Mouse (Mus musculus): ENCODE results near the gene Fam71e2. TPM values are rescaled to one million over a fixed set of nuclear protein-coding genes. Genes with fewer than 3 reads are reported as not detected.
"Not testable (repeated sequence)": the region's sequence is repeated elsewhere in the genome, so short reads cannot be mapped to it uniquely, and the experiment has no call there.

The Fam71e2 gene
- polyA plus RNA-seq (2014; fragmentation: Nextera tagmentation; extraction: Ambion mirVana), result not detected in 2 replicates

- DNase-seq (no peak), ATAC-seq (ENCODE audit: insufficient read depth) (no peak)
- WGBS, result 74% methylated on average over 3 of the region's 5 CpGs
- Histone ChIP-seq H3K9ac (no peak within 1 kb of the TSS), H3K4me2 (no peak within 1 kb of the TSS), H3K27ac (ENCODE audit: low read depth) (no peak within 1 kb of the TSS), H3K4me1 (ENCODE audit: insufficient read depth) (no peaks in the 10 kb centered on the region), H3K27me3 (ENCODE audit: insufficient read depth, low read length) (peaks cover 5% of the 10 kb centered on the region), H3K4me3 (ENCODE audit: low read depth, low read length) (no peak within 1 kb of the TSS), H3K9me3 (ENCODE audit: low read depth, low read length) (no peaks in the 10 kb centered on the region), H3K36me3 (ENCODE audit: insufficient read depth) (no peaks in the 10 kb centered on the region)
- TF ChIP-seq CTCF (IDR thresholded peaks at IDR 0.05; ENCODE audit: low read depth), result no peak
Observed at GRCm38 (mm10) chr7:4771202-4771601, at the start of gene Fam71e2. TSS of gene Fam71e2 (minus strand) at chr7:4771302.

GRCm38 (mm10) chr7:4816559-4816958 is 45.5 kb upstream of the Fam71e2 start:
- no peak overlapping the region for H3K27ac ChIP-seq (ENCODE audit: low read depth)
- H3K4me3 ChIP-seq (ENCODE audit: low read depth, low read length), result no peak overlapping the region
- H3K36me3 ChIP-seq (ENCODE audit: insufficient read depth), result no peaks in the 10 kb centered on the region
- no peak overlapping the region for H3K9ac ChIP-seq
- peaks cover 6% of the 10 kb centered on the region; the same call in 1 of the 2 replicates for H3K4me1 ChIP-seq (ENCODE audit: insufficient read depth)
- no peak for TF ChIP-seq CTCF (IDR thresholded peaks at IDR 0.05; ENCODE audit: low read depth)
- no peaks in the 10 kb centered on the region for H3K9me3 ChIP-seq (ENCODE audit: low read depth, low read length)
- DNase-seq (no peak), ATAC-seq (ENCODE audit: insufficient read depth) (no peak)
- H3K4me2 ChIP-seq, result no peak overlapping the region
- no peaks in the 10 kb centered on the region for H3K27me3 ChIP-seq (ENCODE audit: insufficient read depth, low read length)

GRCm38 (mm10) chr7:4813105-4813791 is 42.1 kb upstream of the Fam71e2 start:
- WGBS, result 17% methylated on average over 8 of the region's 8 CpGs
- Histone ChIP-seq H3K4me1 (ENCODE audit: insufficient read depth) (peaks cover 23% of the 10 kb centered on the region), H3K4me3 (ENCODE audit: low read depth, low read length) (peak overlapping the region; percentile 85), H3K27me3 (ENCODE audit: insufficient read depth, low read length) (no peaks in the 10 kb centered on the region), H3K36me3 (ENCODE audit: insufficient read depth) (peaks cover 30% of the 10 kb centered on the region), H3K27ac (ENCODE audit: low read depth) (peak overlapping the region; percentile 91), H3K9me3 (ENCODE audit: low read depth, low read length) (no peaks in the 10 kb centered on the region), H3K4me2 (peak overlapping the region; percentile 82), H3K9ac (peak overlapping the region; percentile 61)
- TF ChIP-seq CTCF (IDR thresholded peaks at IDR 0.05; ENCODE audit: low read depth), result no peak
- no peak for ATAC-seq (ENCODE audit: insufficient read depth)
- no peak for DNase-seq

GRCm38 (mm10) chr7:4812303-4813104 is 41.4 kb upstream of the Fam71e2 start, which contains the start of gene Ube2s:
TSS of gene Ube2s (minus strand) at chr7:4812590.
- no peaks in the 10 kb centered on the region for H3K27me3 ChIP-seq (ENCODE audit: insufficient read depth, low read length)
- peak within 1 kb of the TSS; percentile 85 for H3K4me3 ChIP-seq (ENCODE audit: low read depth, low read length)
- H3K36me3 ChIP-seq (ENCODE audit: insufficient read depth), result peaks cover 34% of the 10 kb centered on the region
- under 1% methylated on average over 62 of the region's 62 CpGs for WGBS
- H3K9me3 ChIP-seq (ENCODE audit: low read depth, low read length), result no peaks in the 10 kb centered on the region
- DNase-seq, result peak; percentile 99
- peak; percentile 36 for TF ChIP-seq CTCF (IDR thresholded peaks at IDR 0.05; ENCODE audit: low read depth)
- ATAC-seq (ENCODE audit: insufficient read depth), result peak; percentile 99
- H3K4me2 ChIP-seq, result peak within 1 kb of the TSS; percentile 82
- H3K27ac ChIP-seq (ENCODE audit: low read depth), result peak within 1 kb of the TSS; percentile 97
- H3K4me1 ChIP-seq (ENCODE audit: insufficient read depth), result peaks cover 23% of the 10 kb centered on the region
- H3K9ac ChIP-seq, result peak within 1 kb of the TSS; percentile 98

- Histone ChIP-seq H3K4me3 (ENCODE audit: low read depth, low read length) (peak overlapping the region; percentile 85), H3K9me3 (ENCODE audit: low read depth, low read length) (no peaks in the 10 kb centered on the region), H3K36me3 (ENCODE audit: insufficient read depth) (peaks cover 41% of the 10 kb centered on the region), H3K4me2 (peak overlapping the region; percentile 82), H3K9ac (peak overlapping the region; percentile 98), H3K27ac (ENCODE audit: low read depth) (peak overlapping the region; percentile 97), H3K27me3 (ENCODE audit: insufficient read depth, low read length) (no peaks in the 10 kb centered on the region), H3K4me1 (ENCODE audit: insufficient read depth) (peaks cover 23% of the 10 kb centered on the region)
- under 1% methylated on average over 26 of the region's 36 CpGs for WGBS
- peak; percentile 41 for DNase-seq
- no peak for TF ChIP-seq CTCF (IDR thresholded peaks at IDR 0.05; ENCODE audit: low read depth)
- ATAC-seq (ENCODE audit: insufficient read depth), result no peak; the same call in 1 of the 2 replicates
Observed at GRCm38 (mm10) chr7:4811842-4812302, 40.8 kb upstream of the Fam71e2 start.

- 32% methylated on average over 10 of the region's 10 CpGs for WGBS
- H3K27ac ChIP-seq (ENCODE audit: low read depth), result not testable (repeated sequence)
Observed at GRCm38 (mm10) chr7:4811131-4811530, 40.0 kb upstream of the Fam71e2 start.

GRCm38 (mm10) chr7:4806716-4807115 is 35.6 kb upstream of the Fam71e2 start:
- TF ChIP-seq CTCF (IDR thresholded peaks at IDR 0.05; ENCODE audit: low read depth), result peak; percentile 59
- Histone ChIP-seq H3K9ac (no peak overlapping the region), H3K27me3 (ENCODE audit: insufficient read depth, low read length) (no peaks in the 10 kb centered on the region), H3K4me3 (ENCODE audit: low read depth, low read length) (no peak overlapping the region), H3K36me3 (ENCODE audit: insufficient read depth) (peaks cover 72% of the 10 kb centered on the region), H3K27ac (ENCODE audit: low read depth) (no peak overlapping the region), H3K9me3 (ENCODE audit: low read depth, low read length) (no peaks in the 10 kb centered on the region), H3K4me2 (no peak overlapping the region), H3K4me1 (ENCODE audit: insufficient read depth) (peaks cover 18% of the 10 kb centered on the region)
- DNase-seq (peak; percentile 74), ATAC-seq (ENCODE audit: insufficient read depth) (no peak)
- WGBS, result 88% methylated on average over 7 of the region's 7 CpGs

More at GRCm38 (mm10) chr7:4811131-4811530, 40.0 kb upstream of the Fam71e2 start:
- Histone ChIP-seq H3K4me2 (peak overlapping the region; percentile 82), H3K36me3 (ENCODE audit: insufficient read depth) (peaks cover 48% of the 10 kb centered on the region), H3K9ac (peak overlapping the region; percentile 98), H3K4me1 (ENCODE audit: insufficient read depth) (peaks cover 23% of the 10 kb centered on the region), H3K4me3 (ENCODE audit: low read depth, low read length) (peak overlapping the region; percentile 85)
- ATAC-seq (ENCODE audit: insufficient read depth); DNase-seq; H3K27me3 ChIP-seq (ENCODE audit: insufficient read depth, low read length); H3K9me3 ChIP-seq (ENCODE audit: low read depth, low read length): not testable (repeated sequence)
